Mouse (Mus musculus) kidney, embryonic 14.5 days (tissue): ENCODE results near the gene Ppp1r9a. TPM values are rescaled to one million over a fixed set of nuclear protein-coding genes. Genes with fewer than 3 reads are reported as not detected.
A peak's percentile ranks its signal among the peaks of the same experiment; 100 is the strongest.
"Not testable (repeated sequence)": the region's sequence is repeated elsewhere in the genome, so short reads cannot be mapped to it uniquely, and the experiment has no call there.

Source experiments
- ATAC-seq: fragments of 200-750 bp; cut with Nextera tagmentation; 2 replicates; pipeline ENCODE4 v1.8.0; 2017; ENCODE audit warnings: moderate number of reproducible peaks, mild to moderate bottlenecking, moderate TSS enrichment, moderate library complexity; ENCODE audit not compliant: low FRiP score, low TSS enrichment
- H3K27ac ChIP-seq: fragments of 300-500 bp; sonication (generic); 2 replicates; pipeline ENCODE4 v1.5.1; 2014; ENCODE audit warnings: low read depth, mild to moderate bottlenecking, low read length, moderate library complexity, mixed read lengths
- H3K27me3 ChIP-seq: fragments of 300-500 bp; sonication (generic); 2 replicates; pipeline ENCODE4 v1.6.1; 2014; ENCODE audit warnings: mild to moderate bottlenecking, low read length; ENCODE audit not compliant: control insufficient read depth, insufficient read depth
- H3K36me3 ChIP-seq: fragments of 300-500 bp; sonication (generic); 2 replicates; pipeline ENCODE4 v1.6.1; 2014; ENCODE audit warnings: low read length, mixed read lengths; ENCODE audit not compliant: control insufficient read depth, insufficient read depth
- H3K4me1 ChIP-seq: fragments of 300-500 bp; sonication (generic); 2 replicates; pipeline ENCODE4 v1.6.1; 2014; ENCODE audit warnings: low read length, mixed read lengths; ENCODE audit not compliant: control insufficient read depth, insufficient read depth
- H3K4me2 ChIP-seq: fragments of 300-500 bp; sonication (generic); replicated peaks from 2 replicates; pipeline ENCODE4 v1.6.1; 2014; ENCODE audit warnings: low read depth, mild to moderate bottlenecking, low read length
- H3K4me3 ChIP-seq: fragments of 300-500 bp; sonication (generic); 2 replicates; pipeline ENCODE4 v1.5.1; 2014; ENCODE audit warnings: mild to moderate bottlenecking, low read length
- H3K9ac ChIP-seq: fragments of 300-500 bp; sonication (generic); 2 replicates; pipeline ENCODE4 v1.6.1; 2014; ENCODE audit warnings: low read depth, mild to moderate bottlenecking, low read length, moderate library complexity
- H3K9me3 ChIP-seq: fragments of 300-500 bp; sonication (generic); 2 replicates; pipeline ENCODE4 v1.6.1; 2016; ENCODE audit warnings: low read length; ENCODE audit not compliant: control insufficient read depth
- WGBS: fragments of 180-500 bp; shearing (Covaris S2); extraction: QIAGEN DNeasy Blood & Tissue Kit; methylation state at CpG from one replicate; pipeline ENCODE4 v1.1.7; 2014; 5-methylcytosine and 5-hydroxymethylcytosine counted together
- polyA plus RNA-seq: library from polyadenylated mRNA; unstranded; fragments of >200 nt; fragmentation: Nextera tagmentation; extraction: Ambion mirVana; gene quantifications from 2 replicates; pipeline ENCODE4 v1.2.1, GENCODE M21; 2014

Gene Ppp1r9a
- polyA plus RNA-seq, 1 experiment from 2014 or later = 28.8 TPM

- Histone ChIP-seq H3K4me2 (peak overlapping the region; percentile 67), H3K4me3 (peak overlapping the region; percentile 79), H3K9ac (peak overlapping the region; percentile 97), H3K36me3 (no peaks in the 10 kb centered on the region), H3K4me1 (peaks cover 3% of the 10 kb centered on the region; the same call in 1 of the 2 replicates), H3K27ac (peak overlapping the region; percentile 89; the same call in 1 of the 2 replicates), H3K27me3 (no peaks in the 10 kb centered on the region), H3K9me3 (no peaks in the 10 kb centered on the region)
- 0 out of 2 replicates have a peak, but pooled peaks have one; percentile 14 for ATAC-seq
- 4% methylated on average over 9 of the region's 9 CpGs for WGBS
Observed at GRCm38 (mm10) chr6:4904055-4904450, 1.3 kb downstream of the Ppp1r9a start.

GRCm38 (mm10) chr6:4910042-4910634, 7.4 kb downstream of the Ppp1r9a start:
- H3K4me2 ChIP-seq = no peak overlapping the region
- no peak overlapping the region for H3K9ac ChIP-seq
- WGBS = 27% methylated on average over 10 of the region's 10 CpGs
- no peaks in the 10 kb centered on the region for H3K9me3 ChIP-seq
- no peaks in the 10 kb centered on the region for H3K36me3 ChIP-seq
- H3K4me3 ChIP-seq = no peak overlapping the region
- no peaks in the 10 kb centered on the region for H3K27me3 ChIP-seq
- ATAC-seq = peak; percentile 83
- no peak overlapping the region for H3K27ac ChIP-seq
- peaks cover 14% of the 10 kb centered on the region for H3K4me1 ChIP-seq

DNA sequence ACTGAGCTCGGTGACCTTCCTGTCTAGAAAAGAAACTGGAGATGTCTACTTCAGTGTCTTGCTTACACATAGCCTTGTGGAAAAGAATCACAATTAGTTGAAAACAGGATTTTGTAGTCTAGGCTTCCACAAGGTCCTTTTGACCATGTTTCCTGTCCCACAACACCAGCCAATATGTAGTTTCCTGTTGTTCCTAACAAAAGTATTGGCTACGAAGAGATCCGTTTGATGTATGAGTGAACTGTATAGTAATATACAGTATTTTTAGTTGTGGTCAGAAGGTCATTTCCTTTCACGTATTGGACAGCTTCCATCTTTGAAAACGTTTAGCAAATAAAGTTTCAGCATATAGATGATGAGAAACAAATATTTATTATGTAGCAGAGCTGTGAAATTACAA, 15.8 kb downstream of the Ppp1r9a start:
- no peaks in the 10 kb centered on the region for H3K4me1 ChIP-seq
- WGBS = 66% methylated on average over 5 of the region's 5 CpGs
- H3K9ac ChIP-seq = no peak overlapping the region
- no peaks in the 10 kb centered on the region for H3K36me3 ChIP-seq
- no peaks in the 10 kb centered on the region for H3K9me3 ChIP-seq
- no peaks in the 10 kb centered on the region for H3K27me3 ChIP-seq
- no peak overlapping the region for H3K4me2 ChIP-seq
- no peak for ATAC-seq
- H3K27ac ChIP-seq = no peak overlapping the region
- H3K4me3 ChIP-seq = no peak overlapping the region

GRCm38 (mm10) chr6:4923791-4924190, 21.1 kb downstream of the Ppp1r9a start:
- not testable (repeated sequence) for H3K4me2 ChIP-seq, ATAC-seq, H3K9ac ChIP-seq, H3K27me3 ChIP-seq, H3K4me1 ChIP-seq, H3K9me3 ChIP-seq, H3K27ac ChIP-seq, H3K36me3 ChIP-seq, H3K4me3 ChIP-seq

DNA sequence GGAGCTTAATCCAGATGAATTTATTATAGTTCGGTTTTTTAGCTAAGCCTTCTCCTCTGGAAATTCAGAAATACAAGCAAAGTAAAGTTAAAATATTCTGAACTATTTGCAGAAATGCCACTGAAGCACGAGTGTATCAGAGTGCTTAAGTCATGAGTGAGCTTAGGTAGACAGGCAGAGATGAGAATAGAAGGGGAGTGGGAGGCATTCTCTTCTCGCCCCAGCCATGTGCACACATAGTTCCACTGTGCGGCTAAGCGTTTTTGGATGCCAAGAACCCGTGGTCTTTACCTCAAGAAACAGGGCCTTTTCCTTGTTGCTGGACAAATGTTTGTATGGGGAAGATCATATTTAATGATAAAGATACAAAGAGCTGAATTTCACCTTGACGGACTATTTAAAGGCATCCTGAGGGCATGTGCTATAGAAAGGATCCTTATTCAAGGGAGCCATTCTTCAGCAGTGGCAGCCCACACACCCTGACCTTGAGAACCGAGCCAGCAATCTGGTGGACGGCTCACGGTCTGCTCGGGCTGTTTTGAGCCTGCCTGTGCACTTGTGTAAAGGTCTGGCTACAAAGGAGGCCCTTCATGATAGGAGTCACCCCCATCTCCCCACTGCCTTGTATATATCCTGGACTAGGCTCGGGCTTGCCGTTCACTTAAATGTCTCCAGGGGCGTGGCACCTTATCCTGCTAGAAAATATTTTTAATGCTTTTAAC, 23.4 kb downstream of the Ppp1r9a start:
- no peaks in the 10 kb centered on the region for H3K9me3 ChIP-seq
- H3K9ac ChIP-seq = no peak overlapping the region
- no peak for ATAC-seq
- H3K4me1 ChIP-seq = no peaks in the 10 kb centered on the region
- H3K4me3 ChIP-seq = no peak overlapping the region
- H3K27me3 ChIP-seq = no peaks in the 10 kb centered on the region
- H3K4me2 ChIP-seq = no peak overlapping the region
- no peaks in the 10 kb centered on the region for H3K36me3 ChIP-seq
- 69% methylated on average over 14 of the region's 14 CpGs for WGBS
- H3K27ac ChIP-seq = no peak overlapping the region

DNA sequence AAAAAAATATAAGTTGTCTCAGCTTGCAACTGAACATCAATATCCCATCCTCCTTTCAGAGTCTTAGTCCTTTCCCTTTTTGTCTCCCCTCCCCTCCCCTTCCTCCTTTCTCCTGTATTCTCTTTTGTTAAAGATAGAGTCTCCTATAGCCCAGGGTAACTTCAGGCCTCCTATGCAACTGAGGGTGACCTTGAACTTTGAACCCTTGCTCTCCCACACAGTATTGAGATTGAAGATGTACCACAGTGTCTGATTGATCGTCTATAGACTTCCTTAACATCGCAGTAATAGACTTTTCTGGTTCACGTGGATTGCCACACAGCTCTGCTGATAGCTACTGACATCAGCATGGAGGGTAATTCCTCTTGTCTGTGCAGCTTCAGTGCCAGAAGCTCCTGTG, 27.6 kb downstream of the Ppp1r9a start:
- no peak for ATAC-seq
- no peak overlapping the region for H3K4me2 ChIP-seq
- H3K4me1 ChIP-seq = no peaks in the 10 kb centered on the region
- WGBS = 90% methylated on average over 3 of the region's 3 CpGs
- H3K9me3 ChIP-seq = no peaks in the 10 kb centered on the region
- no peak overlapping the region for H3K9ac ChIP-seq
- no peaks in the 10 kb centered on the region for H3K27me3 ChIP-seq
- H3K27ac ChIP-seq = no peak overlapping the region
- no peaks in the 10 kb centered on the region for H3K36me3 ChIP-seq
- H3K4me3 ChIP-seq = no peak overlapping the region

- Histone ChIP-seq H3K27ac (peak overlapping the region; percentile 1; the same call in 1 of the 2 replicates), H3K9me3 (no peaks in the 10 kb centered on the region), H3K4me3 (no peak overlapping the region), H3K4me1 (peaks cover 3% of the 10 kb centered on the region; the same call in 1 of the 2 replicates), H3K27me3 (no peaks in the 10 kb centered on the region), H3K36me3 (peaks cover 3% of the 10 kb centered on the region; the same call in 1 of the 2 replicates), H3K4me2 (no peak overlapping the region), H3K9ac (no peak overlapping the region)
- no peak; the same call in 1 of the 2 replicates for ATAC-seq
- WGBS = 39% methylated on average over 3 of the region's 3 CpGs
Observed at GRCm38 (mm10) chr6:4938901-4939300, 36.2 kb downstream of the Ppp1r9a start.

DNA sequence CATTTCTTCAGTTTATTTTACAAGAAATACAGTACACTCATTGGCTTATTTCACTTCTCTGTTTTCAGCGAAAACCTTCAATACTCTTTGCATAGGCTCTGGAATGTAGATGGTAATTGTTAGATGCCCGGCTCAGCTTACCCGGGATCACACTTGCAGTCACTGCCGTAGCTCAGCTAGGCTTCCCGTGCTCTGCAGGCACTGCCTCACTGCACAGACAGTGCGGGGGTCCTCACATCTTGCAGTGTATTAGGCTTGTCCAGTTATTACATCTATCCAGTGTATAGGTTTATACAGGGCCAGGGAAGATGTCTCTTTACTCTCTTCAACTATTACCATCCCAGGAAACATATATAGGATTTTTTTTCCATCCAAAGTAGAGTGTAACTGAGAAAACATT, 37.4 kb downstream of the Ppp1r9a start:
- Histone ChIP-seq H3K4me3 (no peak overlapping the region), H3K9ac (no peak overlapping the region), H3K27me3 (no peaks in the 10 kb centered on the region), H3K4me2 (no peak overlapping the region), H3K9me3 (no peaks in the 10 kb centered on the region), H3K4me1 (peaks cover 3% of the 10 kb centered on the region; the same call in 1 of the 2 replicates), H3K27ac (no peak overlapping the region), H3K36me3 (peaks cover 3% of the 10 kb centered on the region; the same call in 1 of the 2 replicates)
- ATAC-seq = no peak
- 56% methylated on average over 6 of the region's 6 CpGs for WGBS

DNA sequence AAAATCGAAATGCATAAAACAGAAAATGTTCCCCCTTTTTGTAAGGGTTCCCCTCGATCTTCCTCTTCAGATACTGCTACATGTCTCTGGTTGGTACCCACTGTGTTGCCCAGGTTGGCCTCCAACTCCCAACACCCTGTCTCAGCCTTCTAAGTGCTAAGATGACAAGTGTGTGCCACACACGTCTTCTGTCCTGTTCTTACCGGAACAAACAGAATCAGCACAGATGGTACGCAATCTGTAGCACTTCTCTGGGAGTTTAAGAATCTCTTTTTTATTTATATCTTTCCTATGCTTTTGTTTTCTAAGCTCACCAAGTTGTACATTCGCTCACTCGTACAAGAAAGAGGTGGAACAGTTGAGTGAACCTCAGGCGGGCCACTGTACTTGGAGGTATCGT, 37.9 kb downstream of the Ppp1r9a start:
- H3K27ac ChIP-seq = no peak overlapping the region
- H3K4me3 ChIP-seq = no peak overlapping the region

More for the DNA sequence above, 37.9 kb downstream of the Ppp1r9a start:
- Histone ChIP-seq H3K4me2 (no peak overlapping the region), H3K4me1 (peaks cover 3% of the 10 kb centered on the region; the same call in 1 of the 2 replicates), H3K36me3 (peaks cover 3% of the 10 kb centered on the region; the same call in 1 of the 2 replicates), H3K9me3 (no peaks in the 10 kb centered on the region), H3K9ac (no peak overlapping the region), H3K27me3 (no peaks in the 10 kb centered on the region)
- ATAC-seq = no peak
- WGBS = 96% methylated on average over 9 of the region's 9 CpGs
